Mouse (Mus musculus) liver, embryonic 16.5 days (tissue): ENCODE measurements around the gene Preb. TPM values are rescaled to one million over a fixed set of nuclear protein-coding genes. Genes with fewer than 3 reads are reported as not detected.

ENCODE experiments used
- ATAC-seq: fragments of 200-750 bp; cut with Nextera tagmentation; 2 replicates; pipeline ENCODE4 v1.8.0; 2017; ENCODE audit warnings: low read depth, mild to moderate bottlenecking, moderate number of reproducible peaks, moderate library complexity
- H3K27ac ChIP-seq: fragments of 300-500 bp; sonication (generic); 2 replicates; pipeline ENCODE4 v1.5.1; 2014; ENCODE audit warnings: mild to moderate bottlenecking, low read length
- H3K27me3 ChIP-seq: fragments of 300-500 bp; sonication (generic); 2 replicates; pipeline ENCODE4 v1.6.1; 2014; ENCODE audit warnings: low read depth, low read length, mixed read lengths; ENCODE audit not compliant: control insufficient read depth, insufficient read depth
- H3K36me3 ChIP-seq: fragments of 300-500 bp; sonication (generic); 2 replicates; pipeline ENCODE4 v1.6.1; 2014; ENCODE audit warnings: mild to moderate bottlenecking; ENCODE audit not compliant: control insufficient read depth, insufficient read depth
- H3K4me1 ChIP-seq: fragments of 300-500 bp; sonication (generic); 2 replicates; pipeline ENCODE4 v1.6.1; 2014; ENCODE audit warnings: low read depth, low read length, mixed read lengths; ENCODE audit not compliant: control insufficient read depth
- H3K4me2 ChIP-seq: fragments of 300-500 bp; sonication (generic); 2 replicates; pipeline ENCODE4 v1.6.1; 2014; ENCODE audit warnings: low read depth, low read length, mixed read lengths
- H3K4me3 ChIP-seq: fragments of 300-500 bp; sonication (generic); 2 replicates; pipeline ENCODE4 v1.5.1; 2014; ENCODE audit warnings: low read depth, mild to moderate bottlenecking, low read length
- H3K9ac ChIP-seq: fragments of 300-500 bp; sonication (generic); 2 replicates; pipeline ENCODE4 v1.6.1; 2014; ENCODE audit warnings: low read depth, low read length
- H3K9me3 ChIP-seq: fragments of 300-500 bp; sonication (generic); replicated peaks from 2 replicates; pipeline ENCODE4 v1.6.1; 2016; ENCODE audit warnings: low read length; ENCODE audit not compliant: control insufficient read depth
- WGBS: fragments of 180-500 bp; shearing (Covaris S2); extraction: QIAGEN DNeasy Blood & Tissue Kit; methylation state at CpG from one replicate; pipeline ENCODE4 v1.1.7; 2014; ENCODE audit not compliant: insufficient replicate concordance; 5-methylcytosine and 5-hydroxymethylcytosine counted together
- polyA plus RNA-seq: library from polyadenylated mRNA; unstranded; fragments of >200 nt; fragmentation: Nextera tagmentation; extraction: Ambion mirVana; gene quantifications from 2 replicates; pipeline ENCODE4 v1.2.1, GENCODE M21; 2015

Gene Preb
- polyA plus RNA-seq, 1 experiment from 2014 or later, result 102 TPM

DNA sequence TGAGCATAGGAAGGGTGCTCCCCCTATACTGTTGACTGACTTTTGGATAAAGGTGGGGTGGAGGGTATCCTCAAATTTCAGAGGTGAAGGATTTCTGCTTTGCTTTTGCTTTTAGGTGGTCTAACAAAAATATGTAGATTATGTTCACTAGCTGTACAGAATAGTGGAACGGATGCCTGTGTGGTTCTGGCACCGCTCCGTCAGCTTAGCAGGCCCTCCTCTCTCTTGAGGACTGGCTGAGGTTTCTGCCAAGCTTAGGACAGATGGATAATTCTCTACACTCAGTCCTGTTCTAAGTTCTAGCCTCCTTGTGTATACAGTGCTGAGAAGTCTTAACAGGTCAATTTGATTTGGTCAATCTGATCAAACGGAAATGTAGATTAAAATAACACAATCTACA, 9.7 kb downstream of the Preb start:
- Histone ChIP-seq H3K4me1 (peaks cover 12% of the 10 kb centered on the region), H3K4me2 (peak overlapping the region; percentile 95), H3K9ac (peak overlapping the region; percentile 82), H3K27me3 (peaks cover 6% of the 10 kb centered on the region), H3K4me3 (peak overlapping the region; percentile 84), H3K9me3 (no peaks in the 10 kb centered on the region), H3K36me3 (peaks cover 15% of the 10 kb centered on the region), H3K27ac (peak overlapping the region; percentile 59)
- WGBS, result 63% methylated on average over 4 of the region's 4 CpGs
- no peak for ATAC-seq

DNA sequence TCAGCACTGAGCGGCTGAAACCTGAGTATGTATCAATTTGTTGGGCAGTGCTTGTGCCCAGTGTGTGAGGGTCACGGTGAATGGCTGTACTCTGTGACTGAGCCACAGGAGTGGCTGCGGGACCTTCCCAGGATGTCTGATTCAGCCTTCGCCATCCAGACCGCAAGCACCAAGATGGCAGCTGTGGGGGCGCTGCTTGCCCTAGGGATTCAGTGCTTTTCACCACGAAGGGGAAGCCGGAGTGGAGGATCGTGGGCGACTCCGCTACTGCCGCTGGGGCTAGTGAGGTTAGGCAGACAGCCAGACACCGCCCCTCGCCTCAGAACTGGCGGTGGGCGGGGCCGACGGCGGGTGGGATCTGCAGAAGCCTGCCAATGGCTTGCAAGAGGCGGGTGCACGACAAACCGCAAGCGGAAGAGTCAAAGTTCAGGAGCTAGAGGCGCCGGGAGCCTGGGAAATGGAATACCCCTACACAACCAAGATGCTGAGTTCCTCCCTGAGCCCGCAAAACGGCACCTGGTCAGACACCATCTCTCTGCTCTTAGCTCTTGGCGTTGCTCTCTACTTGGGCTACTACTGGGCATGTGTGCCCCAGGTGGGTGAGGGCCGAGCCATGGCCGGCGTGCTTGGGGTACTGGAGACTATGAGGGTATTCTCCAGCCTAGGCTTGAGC, 10.4 kb downstream of the Preb start:
- H3K4me3 ChIP-seq, result peak overlapping the region; percentile 84
- H3K4me2 ChIP-seq, result peak overlapping the region; percentile 95
- peak overlapping the region; percentile 59 for H3K27ac ChIP-seq
- H3K9me3 ChIP-seq, result no peaks in the 10 kb centered on the region
- WGBS, result under 1% methylated on average over 31 of the region's 31 CpGs
- H3K9ac ChIP-seq, result peak overlapping the region; percentile 82
- peak; percentile 89 for ATAC-seq
- peaks cover 10% of the 10 kb centered on the region for H3K36me3 ChIP-seq
- peaks cover 15% of the 10 kb centered on the region for H3K4me1 ChIP-seq
- H3K27me3 ChIP-seq, result peaks cover 12% of the 10 kb centered on the region

DNA sequence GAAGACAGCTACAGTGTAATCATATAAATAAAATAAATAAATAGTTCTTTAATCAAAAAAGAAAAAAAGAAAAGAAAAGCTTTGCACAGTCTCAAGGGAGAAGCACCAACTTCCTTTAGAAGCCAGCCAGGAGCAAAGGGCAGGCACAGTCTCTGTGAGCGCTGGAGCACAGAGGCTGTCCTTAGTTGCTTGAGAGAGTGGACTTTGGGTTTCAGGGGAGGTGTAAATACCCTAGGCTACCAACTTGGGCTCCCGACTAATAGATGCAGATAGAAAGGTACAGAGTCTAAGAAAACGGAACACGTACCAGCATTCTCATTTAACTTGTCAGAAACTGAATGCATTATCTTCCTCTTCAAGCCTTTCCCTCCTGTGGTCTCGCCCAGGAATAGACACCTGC, 11.5 kb downstream of the Preb start:
- ATAC-seq, result no peak
- no peak overlapping the region for H3K4me2 ChIP-seq
- 52% methylated on average over 5 of the region's 5 CpGs for WGBS
- peaks cover 15% of the 10 kb centered on the region for H3K27me3 ChIP-seq
- no peaks in the 10 kb centered on the region; the same call in none of the 2 replicates for H3K36me3 ChIP-seq
- H3K9ac ChIP-seq, result no peak overlapping the region
- no peak overlapping the region for H3K27ac ChIP-seq
- peaks cover 15% of the 10 kb centered on the region for H3K4me1 ChIP-seq
- no peak overlapping the region for H3K4me3 ChIP-seq
- H3K9me3 ChIP-seq, result no peaks in the 10 kb centered on the region

DNA sequence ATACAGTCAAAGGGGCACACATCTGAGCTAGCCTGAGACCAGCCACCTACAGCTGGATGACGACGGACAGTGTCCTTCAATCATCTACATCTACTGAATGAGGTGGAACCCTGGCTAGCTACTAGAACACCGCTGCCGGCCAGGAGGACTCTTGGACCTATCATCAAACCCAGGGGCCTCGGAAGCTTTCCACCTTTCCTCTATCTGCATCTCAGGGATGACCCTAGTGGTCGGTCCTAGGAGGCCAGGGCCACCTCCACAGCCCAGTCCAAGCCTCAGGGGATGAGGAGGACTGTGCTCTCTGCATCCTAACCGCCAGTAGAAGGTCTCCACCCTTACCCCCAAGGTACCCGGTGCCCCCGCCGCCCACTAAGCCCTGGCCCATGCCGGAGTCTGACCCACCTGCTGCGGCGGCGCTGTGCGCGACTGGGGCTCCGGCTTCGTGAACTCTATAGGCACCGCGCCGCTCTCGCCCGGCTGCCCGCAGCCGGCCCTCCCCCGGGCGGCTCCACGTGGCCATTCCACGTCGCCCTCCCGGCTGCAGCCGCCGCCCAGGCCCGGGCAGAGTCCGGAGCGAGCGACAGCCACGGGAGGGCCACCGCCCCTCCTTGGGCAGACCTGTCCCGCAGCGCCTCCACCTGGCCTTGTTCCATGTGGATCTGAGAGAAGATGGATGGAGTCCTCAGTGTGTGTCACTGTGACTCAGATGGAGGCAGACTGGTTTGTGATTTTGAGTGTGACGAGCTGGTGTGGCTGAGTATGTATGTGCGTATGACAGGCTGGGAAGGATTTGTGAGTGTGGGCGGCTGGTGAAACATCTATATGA, 15.0 kb downstream of the Preb start, which contains the start of gene Cgref1:
Gene Cgref1, minus strand, starts transcription at position 636 of the 826 bp plus-strand sequence.
- Histone ChIP-seq H3K9ac (peak within 1 kb of the TSS; percentile 37; the same call in 1 of the 2 replicates), H3K4me3 (peak within 1 kb of the TSS; percentile 51), H3K36me3 (no peaks in the 10 kb centered on the region), H3K27ac (no peak within 1 kb of the TSS), H3K9me3 (no peaks in the 10 kb centered on the region), H3K27me3 (peaks cover 15% of the 10 kb centered on the region), H3K4me1 (peaks cover 12% of the 10 kb centered on the region), H3K4me2 (peak within 1 kb of the TSS; percentile 59)
- WGBS, result 9% methylated on average over 44 of the region's 44 CpGs
- peak; percentile 50 for ATAC-seq

DNA sequence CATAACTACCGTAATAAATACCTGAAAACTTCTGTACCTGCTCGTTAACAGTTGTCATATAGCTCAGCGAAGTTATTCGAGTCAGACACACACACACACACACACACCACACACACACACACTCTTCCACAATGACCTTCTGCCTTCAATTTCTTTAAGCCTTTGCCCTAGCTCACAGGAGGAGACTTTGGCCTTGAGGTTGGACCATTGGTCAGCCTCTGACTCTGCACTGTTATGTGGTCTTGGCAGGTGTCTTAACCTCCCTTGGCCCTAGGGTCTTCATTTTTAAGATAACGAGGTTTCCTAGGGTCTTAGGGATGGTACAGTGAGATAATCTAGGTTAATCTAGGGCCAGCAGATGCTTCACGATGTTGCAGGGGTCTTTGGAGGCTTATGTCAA, 15.8 kb downstream of the Preb start:
- Histone ChIP-seq H3K4me2 (no peak overlapping the region), H3K4me1 (peaks cover 9% of the 10 kb centered on the region), H3K27ac (no peak overlapping the region), H3K4me3 (no peak overlapping the region), H3K9ac (no peak overlapping the region), H3K9me3 (no peaks in the 10 kb centered on the region), H3K36me3 (no peaks in the 10 kb centered on the region), H3K27me3 (peaks cover 15% of the 10 kb centered on the region)
- WGBS, result 61% methylated on average over 6 of the region's 6 CpGs
- ATAC-seq, result no peak

DNA sequence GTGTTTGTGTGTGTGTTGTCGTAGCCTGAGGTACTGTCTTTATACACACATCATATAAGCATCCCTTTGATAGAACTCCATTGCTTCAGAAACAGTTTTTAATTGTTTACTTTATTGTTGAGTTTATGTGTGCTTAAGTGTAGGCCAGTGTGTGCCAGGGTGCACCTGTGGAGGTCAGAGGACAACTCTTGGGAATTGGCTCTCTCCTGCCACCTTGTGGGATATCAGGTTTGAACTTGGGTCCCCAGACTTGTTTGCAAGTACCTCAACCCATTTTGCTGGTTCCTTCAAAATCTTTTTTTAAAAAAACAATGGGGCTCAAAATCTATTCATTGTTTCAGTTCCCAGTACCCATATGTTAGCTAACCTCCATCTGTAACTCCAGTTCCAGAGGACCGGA, 17.2 kb downstream of the Preb start:
- Histone ChIP-seq H3K9ac (no peak overlapping the region), H3K4me1 (peaks cover 3% of the 10 kb centered on the region; the same call in 1 of the 2 replicates), H3K4me2 (no peak overlapping the region), H3K27me3 (peaks cover 15% of the 10 kb centered on the region), H3K9me3 (no peaks in the 10 kb centered on the region), H3K4me3 (no peak overlapping the region), H3K36me3 (no peaks in the 10 kb centered on the region), H3K27ac (no peak overlapping the region)
- no peak for ATAC-seq
- 81% methylated on average over 2 of the region's 2 CpGs for WGBS

DNA sequence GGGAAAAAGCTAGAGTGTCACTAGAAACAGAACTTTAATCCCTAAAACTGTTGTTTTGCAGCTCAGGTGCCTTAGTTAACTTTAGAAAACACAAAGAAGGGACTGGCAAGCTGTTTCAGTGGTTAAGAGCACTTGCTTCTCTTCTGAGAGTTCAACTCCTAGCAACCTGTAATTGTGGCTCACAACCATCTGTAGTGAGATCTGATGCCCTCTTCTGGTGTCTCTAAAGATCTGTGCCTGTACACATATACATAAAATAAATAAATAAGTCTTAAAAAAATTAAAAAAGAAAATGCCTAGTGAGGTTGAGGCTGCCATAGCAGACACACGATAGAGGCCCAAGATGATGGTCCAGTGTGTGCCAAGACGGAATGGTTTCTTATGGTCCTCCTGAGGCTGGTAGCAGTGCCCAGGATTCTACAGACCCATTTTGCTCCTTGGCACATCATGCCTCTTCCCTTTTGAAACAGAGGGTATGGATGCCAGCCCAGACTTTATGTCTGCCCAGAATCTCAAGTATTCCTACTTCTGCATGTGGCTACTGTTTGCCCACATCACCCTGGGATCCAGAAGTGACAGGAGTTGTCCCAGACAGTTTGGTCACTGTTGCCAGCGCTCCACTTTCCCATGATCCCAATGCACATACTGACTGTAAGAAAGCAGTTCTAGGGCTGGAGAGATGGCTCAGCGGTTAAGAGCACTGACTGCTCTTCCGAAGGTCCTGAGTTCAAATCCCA, 25.3 kb downstream of the Preb start:
- H3K4me3 ChIP-seq, result no peak overlapping the region
- H3K27ac ChIP-seq, result no peak overlapping the region
- H3K27me3 ChIP-seq, result no peaks in the 10 kb centered on the region
- H3K4me1 ChIP-seq, result no peaks in the 10 kb centered on the region
- H3K36me3 ChIP-seq, result no peaks in the 10 kb centered on the region
- no peak for ATAC-seq
- 79% methylated on average over 5 of the region's 5 CpGs for WGBS
- no peak overlapping the region for H3K9ac ChIP-seq
- H3K9me3 ChIP-seq, result no peaks in the 10 kb centered on the region
- no peak overlapping the region for H3K4me2 ChIP-seq

DNA sequence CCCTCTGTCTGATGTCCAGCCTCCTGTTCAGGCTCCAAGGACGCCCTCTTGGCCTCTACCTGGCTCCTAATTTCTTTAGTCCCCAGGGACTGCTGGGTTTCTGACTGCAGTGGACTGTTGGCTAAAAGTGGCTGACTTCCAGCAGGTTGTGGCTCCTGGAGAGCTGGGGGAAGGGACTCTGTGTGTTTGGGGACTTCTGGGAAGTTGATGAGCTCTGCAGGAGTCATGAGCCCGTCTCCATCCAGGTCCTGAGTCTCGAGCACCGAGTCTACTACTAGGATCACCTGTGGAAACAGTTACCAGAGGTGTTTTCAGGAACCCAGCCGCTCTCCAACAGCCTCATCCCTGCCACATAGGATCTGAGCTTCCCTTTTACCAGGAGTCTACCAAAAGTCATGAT, 26.5 kb downstream of the Preb start:
- no peak for ATAC-seq
- 55% methylated on average over 5 of the region's 5 CpGs for WGBS
- Histone ChIP-seq H3K4me2 (no peak overlapping the region), H3K4me3 (no peak overlapping the region), H3K27ac (no peak overlapping the region), H3K4me1 (no peaks in the 10 kb centered on the region), H3K27me3 (no peaks in the 10 kb centered on the region), H3K9ac (no peak overlapping the region), H3K36me3 (no peaks in the 10 kb centered on the region), H3K9me3 (no peaks in the 10 kb centered on the region)
